25 mouse cellular contexts compared by ENCODE assay signal in genomic region chr6:135019564-135019963, GRCm38 (mm10). TPM values are rescaled to one million over a fixed set of nuclear protein-coding genes. Genes with fewer than 3 reads are reported as not detected.
"Had no signal": no experiment of that assay in that cellular context is flagged by ENCODE, and none has a peak within 500 bp of the region (broad histone marks: within the 10 kb centered on the region; RNA-seq: fewer than 3 reads in every experiment).

No protein-coding gene starts in this region.

- H3K27ac ChIP-seq: gastrocnemius, adult 2 months; heart, embryonic 10.5 days; hindbrain, embryonic 10.5 days; hindbrain, embryonic 12.5 days; intestine, embryonic 15.5 days; layer of hippocampus, adult 2 months; left cerebral cortex, adult 2 months; limb, embryonic 10.5 days; limb, embryonic 12.5 days had no signal

- H3K9me3 ChIP-seq: heart, embryonic 10.5 days; heart, embryonic 12.5 days; hindbrain, embryonic 10.5 days; hindbrain, embryonic 12.5 days; intestine, embryonic 15.5 days; limb, embryonic 10.5 days; limb, embryonic 12.5 days had no signal

- ATAC-seq: hindbrain, embryonic 16.5 days; inflammation-experienced regulatory T-cells, adult 6 months; intestine, embryonic 15.5 days; intestine, postnatal 0 days had no signal

- H3K4me1 ChIP-seq: heart, embryonic 12.5 days; hindbrain, embryonic 10.5 days; hindbrain, embryonic 12.5 days; limb, embryonic 10.5 days; limb, embryonic 12.5 days had no signal

- H3K4me3 ChIP-seq: gastrocnemius, adult 2 months; heart, embryonic 10.5 days; heart, embryonic 12.5 days; hindbrain, embryonic 10.5 days; hindbrain, embryonic 12.5 days; intestine, embryonic 15.5 days; layer of hippocampus, adult 2 months; left cerebral cortex, adult 2 months; limb, embryonic 10.5 days; limb, embryonic 12.5 days had no signal

- H3K4me2 ChIP-seq: heart, embryonic 12.5 days; hindbrain, embryonic 12.5 days; intestine, embryonic 15.5 days; limb, embryonic 12.5 days had no signal

- H3K27me3 ChIP-seq: heart, embryonic 12.5 days; hindbrain, embryonic 12.5 days; intestine, embryonic 15.5 days; limb, embryonic 12.5 days had no signal

- DNase-seq: gastrocnemius, adult 2 months; gastrocnemius, postnatal 10 days; gastrocnemius, postnatal 25 days; heart, adult 18-20 months; heart, postnatal 10 days; heart, postnatal 4 days; kidney, adult 18-20 months; kidney, adult 8-10 months; kidney, postnatal 10 days; kidney, postnatal 25 days; kidney, postnatal 4 days had no signal

- H3K9ac ChIP-seq: heart, embryonic 12.5 days; hindbrain, embryonic 12.5 days; intestine, embryonic 15.5 days; limb, embryonic 12.5 days had no signal

RNA-seq across cellular contexts. Expression of gene Apold1, which starts 38.0 kb away (rescaled TPM):
- total RNA-seq: granulocyte monocyte progenitor cell, adult 5-6 weeks had no signal

RNA-seq across cellular contexts. Expression of gene Gprc5a, which starts 45.9 kb away (rescaled TPM):
- total RNA-seq: granulocyte monocyte progenitor cell, adult 5-6 weeks; layer of hippocampus, postnatal 25 days had no signal
